Mouse (Mus musculus) bone marrow, adult 2 months (tissue): ENCODE results near the gene Tmco1. TPM values are rescaled to one million over a fixed set of nuclear protein-coding genes. Genes with fewer than 3 reads are reported as not detected.
A peak's percentile ranks its signal among the peaks of the same experiment; 100 is the strongest.

Source experiments
- H3K27ac ChIP-seq: fragments of 200-500 bp; 2 replicates; pipeline ENCODE4 v1.5.1; 2012; ENCODE audit warnings: low read depth, mild to moderate bottlenecking, control low read depth, inconsistent platforms, low read length; ENCODE audit not compliant: control insufficient read depth, poor library complexity, insufficient read depth
- H3K4me1 ChIP-seq: fragments of 200-500 bp; 2 replicates; pipeline ENCODE4 v1.6.1; 2011; ENCODE audit warnings: low read length; ENCODE audit not compliant: control insufficient read depth, insufficient read depth
- H3K4me3 ChIP-seq: fragments of 200-500 bp; replicated peaks from 2 replicates; pipeline ENCODE3; 2011; ENCODE audit warnings: mild to moderate bottlenecking, low read depth, low read length, control low read depth; ENCODE audit not compliant: control insufficient read depth
- CTCF ChIP-seq: fragments of 200-500 bp; IDR thresholded peaks from 2 replicates; pipeline ENCODE4 v1.5.1; 2011; ENCODE audit warnings: low read length, control low read depth; ENCODE audit not compliant: control insufficient read depth, insufficient read depth
- POLR2A ChIP-seq: fragments of 200-500 bp; IDR thresholded peaks from 2 replicates; pipeline ENCODE4 v1.6.1; 2011; ENCODE audit warnings: low read depth, mild to moderate bottlenecking, control low read depth, low read length, borderline replicate concordance; ENCODE audit not compliant: control insufficient read depth
- WGBS: fragments of 180-500 bp; shearing (Covaris S2); methylation state at CpG from one replicate; pipeline ENCODE4 v1.1.7; 2018; 5-methylcytosine and 5-hydroxymethylcytosine counted together
- polyA plus RNA-seq: library from polyadenylated mRNA; stranded (reverse); fragments of >200 nt; gene quantifications from 2 replicates; pipeline ENCODE4 v1.2.4, GENCODE M21; 2011; ENCODE audit warnings: low replicate concordance; ENCODE audit not compliant: missing spikeins, insufficient read depth, insufficient read length

The Tmco1 gene
- polyA plus RNA-seq, 1 experiment = 26.4 TPM

- TF ChIP-seq POLR2A (no peak), CTCF (no peak)
- Histone ChIP-seq H3K27ac (no peak overlapping the region; the same call in 1 of the 2 replicates), H3K4me1 (no peaks in the 10 kb centered on the region), H3K4me3 (peak overlapping the region; percentile 87)
- 25% methylated on average over 13 of the region's 13 CpGs for WGBS
Observed at GRCm38 (mm10) chr1:167350597-167351415, 42.6 kb downstream of the Tmco1 start.

GRCm38 (mm10) chr1:167352403-167352802, 44.2 kb downstream of the Tmco1 start:
- no peaks in the 10 kb centered on the region for H3K4me1 ChIP-seq
- H3K27ac ChIP-seq = no peak overlapping the region
- TF ChIP-seq POLR2A (no peak), CTCF (no peak)
- no peak overlapping the region for H3K4me3 ChIP-seq
- WGBS = 58% methylated on average over 14 of the region's 14 CpGs

- Histone ChIP-seq H3K4me1 (no peaks in the 10 kb centered on the region), H3K27ac (no peak overlapping the region), H3K4me3 (no peak overlapping the region)
- 93% methylated on average over 9 of the region's 9 CpGs for WGBS
- TF ChIP-seq CTCF (no peak), POLR2A (no peak)
Observed at GRCm38 (mm10) chr1:167357387-167357786, 49.2 kb downstream of the Tmco1 start.

GRCm38 (mm10) chr1:167358731-167359130, 50.6 kb downstream of the Tmco1 start:
- no peaks in the 10 kb centered on the region for H3K4me1 ChIP-seq
- no peak overlapping the region for H3K4me3 ChIP-seq
- no peak for TF ChIP-seq POLR2A
- no peak for TF ChIP-seq CTCF
- 91% methylated on average over 9 of the region's 9 CpGs for WGBS
- no peak overlapping the region for H3K27ac ChIP-seq

- Histone ChIP-seq H3K27ac (no peak overlapping the region), H3K4me3 (no peak overlapping the region), H3K4me1 (no peaks in the 10 kb centered on the region)
- TF ChIP-seq CTCF (no peak), POLR2A (no peak)
- WGBS = 93% methylated on average over 4 of the region's 4 CpGs
Observed at GRCm38 (mm10) chr1:167360268-167360667, 52.1 kb downstream of the Tmco1 start.

- Histone ChIP-seq H3K4me3 (no peak overlapping the region), H3K4me1 (no peaks in the 10 kb centered on the region), H3K27ac (no peak overlapping the region)
- TF ChIP-seq POLR2A (no peak), CTCF (no peak)
- 95% methylated on average over 4 of the region's 4 CpGs for WGBS
Observed at GRCm38 (mm10) chr1:167362819-167363218, 54.6 kb downstream of the Tmco1 start.

GRCm38 (mm10) chr1:167363322-167363721, 55.1 kb downstream of the Tmco1 start:
- no peak overlapping the region for H3K27ac ChIP-seq
- H3K4me3 ChIP-seq = no peak overlapping the region
- WGBS = 89% methylated on average over 5 of the region's 5 CpGs
- H3K4me1 ChIP-seq = no peaks in the 10 kb centered on the region
- TF ChIP-seq CTCF (no peak), POLR2A (no peak)

GRCm38 (mm10) chr1:167365808-167366207, 57.6 kb downstream of the Tmco1 start:
- H3K4me1 ChIP-seq = no peaks in the 10 kb centered on the region; the same call in 1 of the 2 replicates
- no peak overlapping the region for H3K27ac ChIP-seq
- no peak overlapping the region for H3K4me3 ChIP-seq
- no peak for TF ChIP-seq POLR2A
- no peak for TF ChIP-seq CTCF
- 92% methylated on average over 7 of the region's 7 CpGs for WGBS
